8 mouse cellular contexts compared by ENCODE assay signal in the genomic region with DNA sequence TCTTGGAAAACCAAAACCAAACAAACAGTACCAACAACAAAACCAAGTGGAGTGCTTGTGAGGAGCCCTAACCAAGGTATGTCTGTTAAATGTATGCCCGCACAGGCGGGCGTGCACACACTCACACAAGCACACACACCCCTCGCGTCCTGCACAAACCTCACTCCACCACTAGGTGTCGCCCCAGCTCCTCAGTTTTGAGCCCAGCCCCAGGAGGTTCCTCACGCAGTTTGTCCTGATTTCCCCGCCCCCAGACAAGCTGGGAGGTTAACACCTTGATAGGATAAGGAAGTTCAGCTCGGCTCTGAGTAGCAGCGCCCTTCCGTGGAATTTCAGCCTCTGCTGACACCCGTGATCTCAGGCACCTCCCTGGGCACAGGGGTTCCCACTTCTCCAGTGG. TPM values are rescaled to one million over a fixed set of nuclear protein-coding genes. Genes with fewer than 3 reads are reported as not detected.
DNase-seq lines count a peak whose midpoint lies in the region; ATAC-seq and TF ChIP-seq lines count a peak whose summit lies in the region.

No protein-coding gene starts in this region.

- H3K27me3 ChIP-seq in embryonic facial prominence, embryonic 14.5 days (replicated peaks; ENCODE audit: control insufficient read depth, insufficient read depth, low read length), result peaks cover 19% of the 10 kb centered on the region
- peaks cover 11% of the 10 kb centered on the region; the same call in 1 of the 2 replicates for H3K27me3 ChIP-seq in heart, adult 2 months (ENCODE audit: control insufficient read depth, insufficient read depth, low read length)
- H3K27me3 ChIP-seq in limb, embryonic 13.5 days, result peaks cover 54% of the 10 kb centered on the region

- H3K4me1 ChIP-seq in embryonic facial prominence, embryonic 14.5 days (ENCODE audit: control insufficient read depth, insufficient read depth, low read length), result peaks cover 3% of the 10 kb centered on the region; the same call in 1 of the 2 replicates
- peaks cover 1% of the 10 kb centered on the region for H3K4me1 ChIP-seq in heart, adult 2 months (ENCODE audit: control insufficient read depth, insufficient read depth, low read length)
- H3K4me1 ChIP-seq in limb, embryonic 13.5 days, result 0 out of 2 replicates have a peak, but pooled peaks cover 4% of the 10 kb centered on the region

- no peaks in the 10 kb centered on the region for H3K36me3 ChIP-seq in embryonic facial prominence, embryonic 14.5 days (ENCODE audit: control insufficient read depth, insufficient read depth, low read length)
- H3K36me3 ChIP-seq in heart, adult 2 months (ENCODE audit: control insufficient read depth, insufficient read depth, low read length), result no peaks in the 10 kb centered on the region
- H3K36me3 ChIP-seq in limb, embryonic 13.5 days, result no peaks in the 10 kb centered on the region

- H3K79me2 ChIP-seq in heart, adult 2 months (replicated peaks; ENCODE audit: control insufficient read depth, insufficient read depth, low read length), result no peaks in the 10 kb centered on the region

- peak overlapping the region; percentile 42; the same call in 1 of the 2 replicates for H3K9ac ChIP-seq in embryonic facial prominence, embryonic 14.5 days (ENCODE audit: low read depth, low read length)
- H3K9ac ChIP-seq in heart, adult 2 months (ENCODE audit: low read depth, low read length), result no peak overlapping the region
- H3K9ac ChIP-seq in limb, embryonic 13.5 days, result no peak overlapping the region

- peak; percentile 86 for DNase-seq in A20 (ENCODE audit: low read depth, low spot score)
- peak; percentile 86 to 87 for DNase-seq in adrenal gland, postnatal 36 days
- DNase-seq in embryonic facial prominence, embryonic 14.5 days (ENCODE audit: low spot score), result peak; percentile 90
- peak; percentile 80 to 84 for DNase-seq in heart, adult 2 months
- DNase-seq in kidney, adult 9 months, result peak; percentile 88
- peak; percentile 29 to 47 for DNase-seq in monocyte, adult 2 months (ENCODE audit: low read depth in 1 of 2, low spot score in 2 of 2)
- DNase-seq in spleen, postnatal 14 days (ENCODE audit: low spot score in 2 of 2), result peak; percentile 35 to 62

- TF ChIP-seq CTCF in heart, adult 2 months (IDR thresholded peaks at IDR 0.05), result no peak; the same call in none of the 2 replicates

- TF ChIP-seq POLR2A in heart, adult 2 months (IDR thresholded peaks at IDR 0.05; ENCODE audit: insufficient read depth, low read depth, low read length), result no peak

- peak; percentile 93 for TF ChIP-seq EP300 in heart, adult 2 months (IDR thresholded peaks at IDR 0.05; ENCODE audit: insufficient read depth, low read depth, low read length)

- H3K4me3 ChIP-seq in embryonic facial prominence, embryonic 14.5 days (ENCODE audit: low read depth, low read length), result peak overlapping the region; percentile 26; the same call in 1 of the 2 replicates
- no peak overlapping the region for H3K4me3 ChIP-seq in heart, adult 2 months
- H3K4me3 ChIP-seq in limb, embryonic 13.5 days, result peak overlapping the region; percentile 19; the same call in 1 of the 2 replicates

- intact Hi-C loops in heart, adult 2 months (cut with DNase I), result loop anchor here (1.0 kb wide), 3 partner anchors 17 to 91 kb away; no protein-coding TSS in a partner anchor

- H3K9me3 ChIP-seq in embryonic facial prominence, embryonic 14.5 days (ENCODE audit: control insufficient read depth, low read length), result 0 out of 2 replicates have a peak, but pooled peaks cover 4% of the 10 kb centered on the region
- H3K9me3 ChIP-seq in limb, embryonic 13.5 days, result no peaks in the 10 kb centered on the region

- peak overlapping the region; percentile 52 for H3K4me2 ChIP-seq in embryonic facial prominence, embryonic 14.5 days (ENCODE audit: low read depth, low read length)
- peak overlapping the region; percentile 54 for H3K4me2 ChIP-seq in limb, embryonic 13.5 days (replicated peaks)

- H3K27ac ChIP-seq in embryonic facial prominence, embryonic 14.5 days (replicated peaks; ENCODE audit: low read depth, low read length), result no peak overlapping the region
- H3K27ac ChIP-seq in heart, adult 2 months, result no peak overlapping the region
- H3K27ac ChIP-seq in limb, embryonic 13.5 days, result no peak overlapping the region

- WGBS in embryonic facial prominence, embryonic 14.5 days, result 1% methylated on average over 12 of the region's 12 CpGs
- under 1% methylated on average over 12 of the region's 12 CpGs for WGBS in heart, adult 2 months
- WGBS in limb, embryonic 13.5 days, result 4% methylated on average over 12 of the region's 12 CpGs

- peak; percentile 85 for ATAC-seq in embryonic facial prominence, embryonic 14.5 days (ENCODE audit: low read depth)
- peak; percentile 71 for ATAC-seq in limb, embryonic 13.5 days (ENCODE audit: low FRiP score, low read depth)

RNA-seq across cellular contexts. Expression of gene Olfm2, which starts 5.7 kb away (rescaled TPM):
- under 1 TPM; 0.79 TPM for total RNA-seq in adrenal gland, postnatal 36 days (2021)
- polyA plus RNA-seq in embryonic facial prominence, embryonic 14.5 days (2014; fragmentation: Nextera tagmentation; extraction: Ambion mirVana), result 9.2 and 9.7 TPM in 2 replicates
- under 1 TPM in 1 of 2 experiments, not detected in 1; 0.13 TPM for total RNA-seq in heart, adult 2 months (2021)
- polyA plus RNA-seq in heart, adult 2 months (2012; rRNA removed), result 0.31 and 0.38 TPM in 2 replicates
- 4.9 and 5.7 TPM in 2 replicates for polyA plus RNA-seq in limb, embryonic 13.5 days (2015; fragmentation: Nextera tagmentation; extraction: Ambion mirVana)

Comparison
In these comparisons a context has a peak if more than half of its experiments do, and no peak if none do; other contexts are left out.
1. DNase-seq: peak in every context shown above with its lines; median percentile 90 in embryonic facial prominence, embryonic 14.5 days; 88 in kidney, adult 9 months; 86 in adrenal gland, postnatal 36 days; 86 in A20; 82 in heart, adult 2 months; 48 in spleen, postnatal 14 days; 38 in monocyte, adult 2 months.